Mouse (Mus musculus) E14TG2a.4 (cell line): ENCODE measurements at regions not wholly inside any gene's neighbourhood (a gene's known extent, or its start where the extent isn't known, plus 50 kb on each side); places are given as distances from the start of the nearest gene placed in this dataset.

Experiments
- CTCF ChIP-seq: conservative IDR thresholded peaks from 2 replicates; pipeline ENCODE4 v1.5.1; 2014; ENCODE audit warnings: low read length
- NANOG ChIP-seq: IDR thresholded peaks from 2 replicates; pipeline ENCODE4 v1.6.1; 2014; ENCODE audit warnings: borderline replicate concordance, low read length, mixed read lengths
- POU5F1 ChIP-seq: IDR thresholded peaks from 2 replicates; pipeline ENCODE4 v1.6.1; 2014; ENCODE audit warnings: low read length, borderline replicate concordance

- TF ChIP-seq CTCF (no peak), NANOG (no peak), POU5F1 (no peak)
These were observed 468.9 kb upstream of the Cdh5 start for GRCm38 (mm10) chr8:103632543-103632942.
